Mouse (Mus musculus) embryonic facial prominence, embryonic 15.5 days (tissue): Measurements from ENCODE around the gene Rad51b. TPM values are rescaled to one million over a fixed set of nuclear protein-coding genes. Genes with fewer than 3 reads are reported as not detected.
"Not testable (repeated sequence)": the region's sequence is repeated elsewhere in the genome, so short reads cannot be mapped to it uniquely, and the experiment has no call there.

Experiments
- ATAC-seq: fragments of 200-750 bp; cut with Nextera tagmentation; 2 replicates; pipeline ENCODE4 v1.8.0; 2017; ENCODE audit warnings: low read depth, moderate TSS enrichment; ENCODE audit not compliant: insufficient number of reproducible peaks, low FRiP score, low TSS enrichment
- H3K27ac ChIP-seq: fragments of 300-500 bp; sonication (generic); replicated peaks from 2 replicates; pipeline ENCODE4 v1.5.1; 2015; ENCODE audit warnings: mild to moderate bottlenecking, inconsistent platforms
- H3K27me3 ChIP-seq: fragments of 300-500 bp; sonication (generic); 2 replicates; pipeline ENCODE4 v1.6.1; 2015; ENCODE audit warnings: inconsistent platforms
- H3K36me3 ChIP-seq: fragments of 300-500 bp; sonication (generic); 2 replicates; pipeline ENCODE4 v1.6.1; 2015; ENCODE audit warnings: mild to moderate bottlenecking, inconsistent platforms
- H3K4me1 ChIP-seq: fragments of 300-500 bp; sonication (generic); 2 replicates; pipeline ENCODE4 v1.6.1; 2015; ENCODE audit warnings: inconsistent platforms
- H3K4me2 ChIP-seq: fragments of 300-500 bp; sonication (generic); replicated peaks from 2 replicates; pipeline ENCODE4 v1.6.1; 2015; ENCODE audit warnings: mild to moderate bottlenecking, inconsistent platforms
- H3K4me3 ChIP-seq: fragments of 300-500 bp; sonication (generic); replicated peaks from 2 replicates; pipeline ENCODE4 v1.5.1; 2015; ENCODE audit warnings: mild to moderate bottlenecking, inconsistent platforms
- H3K9ac ChIP-seq: fragments of 300-500 bp; sonication (generic); 2 replicates; pipeline ENCODE4 v1.6.1; 2015; ENCODE audit warnings: inconsistent platforms
- H3K9me3 ChIP-seq: fragments of 300-500 bp; sonication (generic); replicated peaks from 2 replicates; pipeline ENCODE4 v1.6.1; 2016; ENCODE audit warnings: inconsistent platforms
- WGBS: fragments of 180-500 bp; shearing (Covaris S2); methylation state at CpG from one replicate; pipeline ENCODE4 v1.1.7; 2015; 5-methylcytosine and 5-hydroxymethylcytosine counted together
- polyA plus RNA-seq: library from polyadenylated mRNA; unstranded; fragments of >200 nt; fragmentation: Nextera tagmentation; extraction: Ambion mirVana; gene quantifications from 2 replicates; pipeline ENCODE4 v1.2.1, GENCODE M21; 2015

The Rad51b gene
- polyA plus RNA-seq, 1 experiment from 2014 or later = 7.3 TPM

DNA sequence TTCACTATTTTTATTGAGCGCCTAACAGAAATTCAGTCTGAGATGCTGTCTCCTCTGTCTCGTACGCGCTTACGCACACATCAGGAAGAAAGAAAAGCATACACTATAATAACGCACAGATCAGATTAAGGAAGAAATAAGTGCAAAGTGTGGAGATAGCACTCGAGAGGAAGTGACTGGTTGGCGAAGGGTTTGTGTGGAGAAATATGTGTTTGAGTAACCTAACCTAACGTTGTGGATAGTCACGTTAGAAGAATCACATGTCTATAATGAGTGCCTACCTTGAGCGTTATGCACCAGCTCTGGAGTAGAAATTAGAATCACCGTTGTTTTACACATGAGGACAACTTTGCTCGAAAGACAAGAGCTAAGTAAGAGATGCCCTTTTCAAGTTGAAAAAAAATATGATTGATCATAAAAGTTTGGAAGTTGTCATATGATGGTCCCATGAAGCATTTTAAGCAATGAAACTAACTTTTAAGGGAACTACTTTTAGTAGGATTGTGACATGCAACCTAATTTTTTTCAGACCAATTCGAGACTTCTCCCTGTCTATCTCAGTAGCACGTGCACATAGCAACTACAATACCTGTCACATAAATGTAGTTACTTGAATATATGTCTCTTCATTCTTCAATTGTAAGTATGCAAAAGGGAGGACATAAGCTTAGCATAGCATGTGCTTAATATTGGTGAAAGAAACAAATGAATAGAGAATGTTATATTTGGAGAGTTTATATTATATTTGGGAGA lies 978 bp downstream of the Rad51b start:
- H3K4me3 ChIP-seq = peak overlapping the region; percentile 58
- H3K27me3 ChIP-seq = no peaks in the 10 kb centered on the region
- H3K4me1 ChIP-seq = peaks cover 19% of the 10 kb centered on the region
- WGBS = 12% methylated on average over 15 of the region's 15 CpGs
- H3K36me3 ChIP-seq = no peaks in the 10 kb centered on the region
- no peak overlapping the region for H3K27ac ChIP-seq
- no peak for ATAC-seq
- H3K9me3 ChIP-seq = no peaks in the 10 kb centered on the region
- peak overlapping the region; percentile 51 for H3K9ac ChIP-seq
- peak overlapping the region; percentile 69 for H3K4me2 ChIP-seq

DNA sequence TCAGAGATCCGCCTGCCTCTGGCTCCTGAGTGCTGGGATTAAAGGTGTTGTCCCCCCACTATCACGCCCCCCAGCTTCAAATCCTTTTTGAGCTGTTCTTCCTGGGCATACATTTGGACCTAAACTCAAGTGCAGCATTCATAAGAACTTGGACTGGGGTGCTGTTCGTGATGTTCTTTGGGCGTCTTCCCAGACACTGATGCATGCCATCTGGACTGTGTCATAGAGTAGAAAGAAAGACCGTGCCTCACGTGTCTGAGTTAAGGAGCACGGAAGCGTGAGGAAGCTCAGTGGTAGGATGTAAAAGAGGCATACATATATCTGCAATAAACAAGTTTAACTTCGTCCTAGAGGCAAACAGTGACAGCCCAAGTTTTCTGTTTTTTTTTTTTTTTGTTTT lies 4.7 kb downstream of the Rad51b start:
- 65% methylated on average over 9 of the region's 9 CpGs for WGBS
- peaks cover 8% of the 10 kb centered on the region; the same call in 1 of the 2 replicates for H3K4me1 ChIP-seq
- no peak overlapping the region for H3K27ac ChIP-seq
- no peak overlapping the region for H3K9ac ChIP-seq
- ATAC-seq = no peak
- H3K36me3 ChIP-seq = no peaks in the 10 kb centered on the region
- H3K9me3 ChIP-seq = no peaks in the 10 kb centered on the region
- H3K27me3 ChIP-seq = no peaks in the 10 kb centered on the region
- H3K4me2 ChIP-seq = no peak overlapping the region
- no peak overlapping the region for H3K4me3 ChIP-seq

DNA sequence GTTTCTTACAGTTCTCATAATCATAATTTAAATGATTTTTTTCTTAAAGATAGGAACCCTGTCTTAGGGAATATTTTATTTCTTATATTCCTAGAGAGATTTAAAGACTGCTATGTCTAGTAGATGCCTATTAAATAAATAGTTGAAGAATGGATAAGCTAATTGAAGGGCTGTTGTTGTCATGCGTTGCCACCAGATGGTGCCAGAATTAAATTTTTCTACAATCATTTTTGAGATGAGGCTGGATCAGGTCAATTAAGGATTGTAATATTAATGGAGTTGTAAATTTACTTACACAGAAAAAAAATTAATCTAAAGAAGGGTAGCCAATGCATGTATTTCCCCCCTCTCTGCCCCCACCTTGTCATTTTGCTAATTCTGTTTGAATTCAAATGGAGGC lies 8.0 kb downstream of the Rad51b start:
- no peak overlapping the region for H3K4me3 ChIP-seq
- no peaks in the 10 kb centered on the region for H3K9me3 ChIP-seq
- WGBS = 59% methylated on average over 1 of the region's 1 CpGs
- no peaks in the 10 kb centered on the region for H3K36me3 ChIP-seq
- H3K4me2 ChIP-seq = no peak overlapping the region
- no peak for ATAC-seq
- no peak overlapping the region for H3K27ac ChIP-seq
- no peaks in the 10 kb centered on the region for H3K4me1 ChIP-seq
- no peak overlapping the region for H3K9ac ChIP-seq
- no peaks in the 10 kb centered on the region for H3K27me3 ChIP-seq

DNA sequence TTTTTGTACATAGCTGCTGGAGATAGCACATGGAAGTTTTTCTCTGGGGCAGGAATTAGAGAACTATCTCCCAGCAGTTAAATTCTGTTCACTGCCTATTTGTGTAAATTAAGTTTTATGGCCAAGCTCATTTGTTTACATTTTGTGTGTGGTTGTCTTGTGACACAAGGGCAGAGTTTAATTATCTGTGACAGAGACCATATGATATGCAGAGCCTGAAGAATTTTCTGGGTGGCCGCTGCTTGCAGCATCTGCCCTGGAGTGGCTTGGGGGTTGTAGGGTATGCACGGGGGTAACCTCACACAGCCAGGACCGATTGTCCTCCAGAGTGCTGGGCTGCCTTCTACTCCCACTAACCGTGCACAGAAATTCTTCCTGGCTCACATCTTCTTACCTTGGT lies 8.9 kb downstream of the Rad51b start:
- H3K4me2 ChIP-seq = no peak overlapping the region
- H3K27me3 ChIP-seq = no peaks in the 10 kb centered on the region
- no peak overlapping the region for H3K4me3 ChIP-seq
- H3K9ac ChIP-seq = no peak overlapping the region
- H3K4me1 ChIP-seq = no peaks in the 10 kb centered on the region
- H3K9me3 ChIP-seq = no peaks in the 10 kb centered on the region
- no peak overlapping the region for H3K27ac ChIP-seq
- H3K36me3 ChIP-seq = no peaks in the 10 kb centered on the region
- no peak for ATAC-seq
- 74% methylated on average over 4 of the region's 4 CpGs for WGBS

DNA sequence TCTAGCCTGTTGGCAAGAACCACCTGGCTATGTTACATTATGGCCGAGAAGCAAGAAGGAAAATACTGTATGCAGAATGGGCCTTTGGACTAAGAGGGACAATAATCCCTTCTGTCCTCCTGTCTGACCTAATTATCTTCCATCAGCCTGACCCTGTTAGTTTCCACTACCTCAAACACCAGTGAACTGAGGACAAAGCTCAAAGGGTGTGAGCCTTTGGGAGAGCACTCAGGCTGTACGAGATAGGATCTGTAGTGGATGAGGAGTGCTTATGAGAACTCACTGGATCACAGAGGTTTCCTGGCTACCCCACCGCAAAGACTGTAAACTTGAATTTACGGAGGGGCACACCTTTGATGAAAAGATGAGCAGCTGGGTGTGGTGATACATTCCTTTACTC lies 16.6 kb downstream of the Rad51b start:
- Histone ChIP-seq H3K27ac (no peak overlapping the region), H3K4me1 (no peaks in the 10 kb centered on the region), H3K4me2 (no peak overlapping the region), H3K27me3 (no peaks in the 10 kb centered on the region), H3K9ac (no peak overlapping the region), H3K4me3 (no peak overlapping the region), H3K36me3 (no peaks in the 10 kb centered on the region), H3K9me3 (no peaks in the 10 kb centered on the region)
- no peak for ATAC-seq
- 76% methylated on average over 4 of the region's 4 CpGs for WGBS

DNA sequence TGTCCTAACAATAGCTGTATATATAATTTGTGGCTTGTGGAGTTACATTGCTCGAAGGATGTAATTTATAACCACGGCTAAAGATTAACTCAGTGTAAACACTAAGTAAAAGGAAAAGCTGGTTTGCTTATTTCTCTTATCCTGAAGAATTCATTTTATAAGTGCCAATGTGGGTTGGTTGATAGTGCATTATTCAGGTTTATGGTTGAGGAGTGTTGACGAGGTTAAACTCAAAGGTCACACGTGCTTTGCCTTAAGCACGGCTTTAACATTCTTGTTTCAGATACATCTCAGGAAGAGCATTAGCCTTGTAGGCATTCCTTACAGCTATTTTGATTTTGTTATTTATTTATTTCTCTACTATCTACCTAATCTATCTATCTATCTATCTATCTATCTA lies 20.3 kb downstream of the Rad51b start:
- H3K27ac ChIP-seq = no peak overlapping the region
- H3K27me3 ChIP-seq = no peaks in the 10 kb centered on the region
- ATAC-seq = no peak
- H3K4me3 ChIP-seq = no peak overlapping the region
- no peaks in the 10 kb centered on the region for H3K9me3 ChIP-seq
- H3K4me2 ChIP-seq = no peak overlapping the region
- no peak overlapping the region for H3K9ac ChIP-seq
- no peaks in the 10 kb centered on the region for H3K4me1 ChIP-seq
- no peaks in the 10 kb centered on the region for H3K36me3 ChIP-seq
- WGBS = 68% methylated on average over 5 of the region's 5 CpGs

DNA sequence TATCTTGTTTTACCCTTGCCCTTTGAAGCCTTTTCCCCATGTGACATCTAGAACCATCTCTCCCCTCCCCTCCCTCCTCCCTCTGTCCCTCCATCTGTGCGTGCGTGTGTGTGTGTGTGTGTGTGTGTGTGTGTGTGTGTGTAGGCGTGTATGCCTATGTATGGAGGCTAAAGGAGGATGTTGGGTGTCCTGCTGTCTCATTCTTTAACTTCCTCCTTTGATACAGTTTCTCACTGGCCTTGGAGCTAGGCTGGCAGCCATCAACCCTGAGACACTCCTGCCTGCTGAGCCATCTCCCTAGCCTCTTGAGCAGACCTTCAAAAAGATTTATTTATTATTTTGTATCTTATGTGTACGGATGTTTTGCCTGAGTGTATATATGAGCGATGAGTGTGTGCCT lies 23.8 kb downstream of the Rad51b start:
- no peaks in the 10 kb centered on the region for H3K9me3 ChIP-seq
- no peak overlapping the region for H3K4me2 ChIP-seq
- no peak overlapping the region for H3K27ac ChIP-seq
- no peaks in the 10 kb centered on the region for H3K27me3 ChIP-seq
- no peak overlapping the region for H3K4me3 ChIP-seq
- H3K9ac ChIP-seq = no peak overlapping the region
- WGBS = 65% methylated on average over 5 of the region's 5 CpGs
- no peak for ATAC-seq
- no peaks in the 10 kb centered on the region for H3K36me3 ChIP-seq
- no peaks in the 10 kb centered on the region for H3K4me1 ChIP-seq

DNA sequence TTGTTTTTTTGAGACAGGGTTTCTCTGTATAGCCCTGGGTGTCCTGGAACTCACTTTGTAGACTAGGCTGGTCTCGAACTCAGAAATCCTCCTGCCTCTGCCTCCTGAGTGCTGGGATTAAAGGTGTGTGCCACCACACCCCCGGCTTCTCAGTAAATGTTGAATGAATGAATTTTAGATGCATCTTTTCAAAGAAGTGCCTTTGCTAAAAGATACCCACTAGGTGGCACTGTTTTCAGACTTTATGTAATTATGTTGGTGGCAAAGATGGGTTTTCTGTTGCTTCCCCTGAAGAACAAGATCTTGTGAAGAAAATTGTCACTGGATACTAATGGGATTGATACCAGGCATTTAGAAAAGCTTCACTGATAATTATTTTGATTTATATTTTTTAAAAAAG lies 25.5 kb downstream of the Rad51b start:
- not testable (repeated sequence) for H3K4me1 ChIP-seq, H3K4me2 ChIP-seq, H3K4me3 ChIP-seq, H3K27me3 ChIP-seq, H3K27ac ChIP-seq, ATAC-seq, H3K9me3 ChIP-seq, H3K9ac ChIP-seq, H3K36me3 ChIP-seq
- WGBS = 69% methylated on average over 2 of the region's 2 CpGs

DNA sequence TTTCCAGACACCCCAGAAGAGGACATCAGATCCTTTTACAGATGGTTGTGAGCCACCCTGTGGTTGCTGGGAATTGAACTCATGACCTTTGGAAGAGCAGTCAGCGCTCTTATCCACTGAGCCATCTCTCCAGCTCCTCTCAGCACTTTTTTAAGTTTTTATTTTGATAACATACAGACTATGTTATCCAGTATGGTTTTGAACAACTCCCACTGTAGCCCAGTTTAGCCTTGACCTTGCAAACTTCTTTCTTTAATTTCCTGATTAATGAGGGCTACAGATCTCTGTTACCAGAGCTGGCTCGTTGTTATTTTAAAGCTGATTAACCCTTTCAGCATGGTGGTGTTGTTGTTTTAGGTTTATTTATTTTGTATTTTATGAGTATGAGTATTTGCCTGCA lies 29.2 kb downstream of the Rad51b start:
- Histone ChIP-seq H3K4me3 (no peak overlapping the region), H3K27me3 (no peaks in the 10 kb centered on the region), H3K4me2 (no peak overlapping the region), H3K36me3 (no peaks in the 10 kb centered on the region), H3K9me3 (no peaks in the 10 kb centered on the region), H3K27ac (no peak overlapping the region), H3K4me1 (no peaks in the 10 kb centered on the region), H3K9ac (no peak overlapping the region)
- no peak for ATAC-seq
- 53% methylated on average over 2 of the region's 2 CpGs for WGBS

DNA sequence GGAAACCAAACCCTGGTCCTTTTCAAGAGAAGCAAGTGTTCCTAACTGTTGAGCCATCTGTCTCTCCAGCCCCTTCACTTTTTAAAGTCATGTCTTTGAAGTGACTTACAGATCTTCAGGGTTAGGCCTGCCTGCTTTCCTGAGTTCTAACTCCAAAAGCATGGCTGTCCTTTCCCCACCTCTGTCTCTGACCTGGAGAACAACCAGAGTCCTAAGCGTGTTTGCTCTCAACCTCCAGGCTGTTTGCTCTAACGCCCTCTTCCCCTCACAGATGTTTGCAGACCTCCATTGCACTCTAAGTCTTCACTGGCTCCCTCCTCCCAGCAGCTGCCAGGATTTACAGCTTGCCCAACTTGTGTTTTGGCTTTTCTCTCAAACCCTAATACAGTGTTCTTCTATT lies 29.7 kb downstream of the Rad51b start:
- no peaks in the 10 kb centered on the region for H3K27me3 ChIP-seq
- 67% methylated on average over 2 of the region's 2 CpGs for WGBS

DNA sequence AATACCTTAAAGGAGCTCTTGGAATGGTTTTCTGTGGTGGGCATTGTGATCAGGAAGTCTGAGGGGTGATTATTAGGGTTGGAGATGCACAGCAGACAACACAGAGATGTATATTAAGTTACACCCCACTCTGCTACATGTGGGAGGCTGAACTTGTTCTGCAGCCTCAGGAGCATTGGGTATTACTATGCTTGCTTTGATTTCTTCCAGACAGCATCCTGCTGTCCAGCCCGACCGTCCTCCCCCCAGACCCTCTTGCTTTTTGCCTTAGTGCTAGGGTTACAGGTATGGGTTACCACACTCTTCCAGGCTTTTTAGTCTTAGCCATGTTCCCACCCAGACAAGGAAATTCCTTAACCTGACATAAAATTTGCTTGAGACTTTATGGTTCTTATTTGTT lies 30.8 kb downstream of the Rad51b start:
- Histone ChIP-seq H3K4me3 (no peak overlapping the region), H3K4me1 (no peaks in the 10 kb centered on the region), H3K9ac (no peak overlapping the region), H3K36me3 (no peaks in the 10 kb centered on the region), H3K27me3 (no peaks in the 10 kb centered on the region), H3K9me3 (no peaks in the 10 kb centered on the region), H3K27ac (no peak overlapping the region), H3K4me2 (no peak overlapping the region)
- WGBS = 45% methylated on average over 2 of the region's 2 CpGs
- no peak for ATAC-seq

More for the DNA sequence above, 29.7 kb downstream of the Rad51b start:
- Histone ChIP-seq H3K27ac (no peak overlapping the region), H3K9ac (no peak overlapping the region), H3K9me3 (no peaks in the 10 kb centered on the region), H3K4me2 (no peak overlapping the region), H3K4me1 (no peaks in the 10 kb centered on the region), H3K4me3 (no peak overlapping the region), H3K36me3 (no peaks in the 10 kb centered on the region)
- no peak for ATAC-seq

DNA sequence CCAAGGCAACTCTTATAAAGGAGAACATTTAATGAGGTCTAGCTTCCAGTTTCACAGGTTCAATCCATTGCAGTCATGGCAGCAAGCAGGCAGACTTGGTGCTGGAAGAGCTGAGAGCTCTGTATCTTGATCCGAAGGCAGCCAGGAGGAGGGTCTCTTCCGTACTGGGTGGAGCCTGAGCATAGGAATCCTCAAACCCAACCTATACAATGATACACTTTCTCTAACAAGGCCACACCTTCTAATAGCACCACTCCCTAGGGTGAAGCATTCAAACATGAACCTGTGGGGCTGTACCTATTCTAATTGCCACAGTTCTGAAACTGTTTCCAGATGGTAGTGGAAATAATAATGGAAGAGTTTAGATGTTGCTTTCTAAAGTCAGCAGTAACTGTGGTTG lies 33.5 kb downstream of the Rad51b start:
- Histone ChIP-seq H3K36me3 (0 out of 2 replicates have a peak, but pooled peaks cover 3% of the 10 kb centered on the region), H3K4me3 (no peak overlapping the region), H3K4me1 (no peaks in the 10 kb centered on the region), H3K27ac (no peak overlapping the region), H3K27me3 (no peaks in the 10 kb centered on the region), H3K9ac (no peak overlapping the region), H3K9me3 (no peaks in the 10 kb centered on the region), H3K4me2 (no peak overlapping the region)
- 70% methylated on average over 2 of the region's 2 CpGs for WGBS
- no peak for ATAC-seq
